Mouse (Mus musculus): ENCODE data around the gene Asl. TPM values are rescaled to one million over a fixed set of nuclear protein-coding genes. Genes with fewer than 3 reads are reported as not detected.

The Asl gene
- polyA plus RNA-seq, 1 experiment, result not detected

DNA sequence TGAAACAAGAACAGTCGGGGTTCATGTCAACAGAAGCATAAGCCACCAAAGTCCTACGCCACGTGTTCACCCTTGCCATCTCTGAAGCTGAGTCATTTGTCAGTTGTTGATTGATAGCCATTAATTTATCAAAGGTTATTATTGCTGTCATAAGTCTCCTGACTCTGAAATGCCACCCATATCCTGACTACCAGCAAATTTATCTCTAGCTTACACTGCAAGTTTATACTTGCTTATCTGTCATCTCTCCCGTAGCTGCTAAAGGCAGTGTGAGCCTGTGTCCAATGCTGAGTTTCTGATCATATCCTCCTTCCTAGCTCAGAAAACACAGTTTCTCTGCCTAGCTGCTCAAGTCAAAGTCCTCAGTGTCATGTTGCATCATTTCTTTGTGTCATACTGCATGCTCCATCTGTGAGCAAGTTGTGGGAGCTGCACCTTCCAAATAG, 54.2 kb downstream of the Asl start:
- no peak overlapping the region for H3K4me3 ChIP-seq (ENCODE audit: insufficient read depth, low read depth, low read length)
- 94% methylated on average over 4 of the region's 4 CpGs for WGBS
- TF ChIP-seq POLR2A (IDR thresholded peaks at IDR 0.05; ENCODE audit: insufficient read depth, low read depth, low read length) (no peak), CTCF (IDR thresholded peaks at IDR 0.05; ENCODE audit: insufficient read depth, low read depth, low read length) (no peak)
- no peak overlapping the region for H3K27ac ChIP-seq (ENCODE audit: insufficient read depth, low read depth, low read length)
- no peaks in the 10 kb centered on the region for H3K4me1 ChIP-seq (ENCODE audit: control insufficient read depth, insufficient read depth, low read length)

DNA sequence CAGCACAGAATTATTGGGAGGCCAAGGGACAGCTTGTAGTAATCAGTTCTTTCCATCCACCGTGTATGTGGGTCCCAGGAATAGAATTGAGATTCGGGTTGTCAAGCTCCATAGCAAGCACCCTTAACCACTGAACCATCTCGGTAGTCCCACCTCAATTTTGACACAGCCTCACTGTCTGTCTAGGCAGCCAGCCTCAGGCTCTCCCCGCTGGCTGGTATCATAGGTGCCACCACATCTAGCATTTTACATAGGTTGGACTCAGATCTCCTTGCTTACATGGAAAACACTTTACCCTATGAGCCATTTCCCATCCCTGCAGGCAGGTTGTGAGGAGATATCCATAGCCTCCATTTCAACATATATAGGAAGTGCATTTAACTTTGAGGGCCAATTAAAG, 54.7 kb downstream of the Asl start:
- no peaks in the 10 kb centered on the region for H3K4me1 ChIP-seq (ENCODE audit: control insufficient read depth, insufficient read depth, low read length)
- TF ChIP-seq POLR2A (IDR thresholded peaks at IDR 0.05; ENCODE audit: insufficient read depth, low read depth, low read length) (no peak), CTCF (IDR thresholded peaks at IDR 0.05; ENCODE audit: insufficient read depth, low read depth, low read length) (no peak)
- WGBS, result 90% methylated on average over 4 of the region's 4 CpGs
- H3K27ac ChIP-seq (ENCODE audit: insufficient read depth, low read depth, low read length), result no peak overlapping the region
- H3K4me3 ChIP-seq (ENCODE audit: insufficient read depth, low read depth, low read length), result no peak overlapping the region

DNA sequence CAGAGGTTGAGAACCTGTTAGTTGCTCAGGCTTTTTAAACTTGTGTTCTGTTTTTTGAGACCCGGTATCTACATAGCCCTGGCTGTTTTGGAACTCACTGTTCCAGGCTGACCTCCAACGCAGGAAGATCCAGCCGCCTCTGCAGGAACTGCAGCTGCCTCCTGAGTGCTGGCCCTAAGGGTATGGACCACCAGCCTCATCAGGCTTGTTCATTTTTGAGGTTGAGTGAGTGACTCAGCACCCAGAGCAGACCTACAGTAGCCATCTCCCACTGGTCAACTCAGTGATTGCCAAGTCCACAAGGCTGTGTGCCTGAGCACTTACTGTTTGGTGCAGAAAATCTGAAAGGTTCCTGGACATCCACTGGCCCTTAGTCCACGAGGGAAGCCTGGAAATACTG, 57.6 kb downstream of the Asl start:
- TF ChIP-seq CTCF (IDR thresholded peaks at IDR 0.05; ENCODE audit: insufficient read depth, low read depth, low read length), result no peak
- TF ChIP-seq POLR2A (IDR thresholded peaks at IDR 0.05; ENCODE audit: insufficient read depth, low read depth, low read length), result no peak
- Histone ChIP-seq H3K4me1 (ENCODE audit: control insufficient read depth, insufficient read depth, low read length) (peaks cover 1% of the 10 kb centered on the region), H3K27ac (ENCODE audit: insufficient read depth, low read depth, low read length) (no peak overlapping the region), H3K4me3 (ENCODE audit: insufficient read depth, low read depth, low read length) (no peak overlapping the region)
- WGBS, result 83% methylated on average over 4 of the region's 4 CpGs

DNA sequence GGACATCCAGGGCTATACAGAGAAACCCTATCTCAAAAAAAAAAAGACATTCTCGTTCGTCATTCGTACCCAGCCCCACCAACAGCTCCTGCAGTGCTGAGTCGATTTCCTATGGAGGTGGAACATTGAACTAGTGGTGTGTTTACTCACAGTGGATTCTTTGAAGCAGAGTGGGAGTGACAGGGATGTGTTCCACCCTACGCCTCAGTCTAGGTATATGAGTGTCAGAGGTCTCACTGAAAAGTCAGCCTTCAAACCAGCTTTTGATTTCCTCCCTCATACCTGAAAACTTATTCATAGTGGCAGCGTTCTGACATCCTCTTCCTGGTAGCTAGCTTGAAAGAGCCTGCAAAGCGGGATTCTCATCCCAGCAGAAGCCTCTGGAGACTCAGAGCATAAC, 60.6 kb downstream of the Asl start:
- 75% methylated on average over 7 of the region's 7 CpGs for WGBS
- TF ChIP-seq CTCF (IDR thresholded peaks at IDR 0.05; ENCODE audit: insufficient read depth, low read depth, low read length) (no peak), POLR2A (IDR thresholded peaks at IDR 0.05; ENCODE audit: insufficient read depth, low read depth, low read length) (no peak)
- no peak overlapping the region for H3K4me3 ChIP-seq (ENCODE audit: insufficient read depth, low read depth, low read length)
- peaks cover 2% of the 10 kb centered on the region for H3K4me1 ChIP-seq (ENCODE audit: control insufficient read depth, insufficient read depth, low read length)
- no peak overlapping the region for H3K27ac ChIP-seq (ENCODE audit: insufficient read depth, low read depth, low read length)

DNA sequence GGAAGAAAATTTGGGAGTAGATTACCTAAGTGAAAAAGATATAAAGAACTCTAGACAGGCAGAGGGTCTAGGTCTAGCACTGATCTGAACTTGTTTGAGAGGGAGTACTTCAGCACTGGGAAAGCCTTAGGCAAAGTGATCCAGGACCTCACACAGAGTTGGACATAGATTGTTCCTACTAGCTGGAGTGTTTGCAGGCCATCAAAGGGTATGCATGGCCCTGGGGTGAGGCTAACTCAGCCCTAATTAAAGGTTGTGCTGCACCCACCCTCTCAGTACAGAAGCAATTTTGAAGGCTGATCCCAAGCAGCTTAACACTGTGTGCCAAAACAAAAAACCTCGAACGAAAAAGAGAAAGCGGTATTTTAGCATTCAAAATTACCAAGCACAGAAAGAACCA, 62.6 kb downstream of the Asl start:
- Histone ChIP-seq H3K4me1 (ENCODE audit: control insufficient read depth, insufficient read depth, low read length) (peaks cover 2% of the 10 kb centered on the region), H3K4me3 (ENCODE audit: insufficient read depth, low read depth, low read length) (no peak overlapping the region), H3K27ac (ENCODE audit: insufficient read depth, low read depth, low read length) (no peak overlapping the region)
- 15% methylated on average over 3 of the region's 3 CpGs for WGBS
- TF ChIP-seq POLR2A (IDR thresholded peaks at IDR 0.05; ENCODE audit: insufficient read depth, low read depth, low read length) (no peak), CTCF (IDR thresholded peaks at IDR 0.05; ENCODE audit: insufficient read depth, low read depth, low read length) (no peak)

DNA sequence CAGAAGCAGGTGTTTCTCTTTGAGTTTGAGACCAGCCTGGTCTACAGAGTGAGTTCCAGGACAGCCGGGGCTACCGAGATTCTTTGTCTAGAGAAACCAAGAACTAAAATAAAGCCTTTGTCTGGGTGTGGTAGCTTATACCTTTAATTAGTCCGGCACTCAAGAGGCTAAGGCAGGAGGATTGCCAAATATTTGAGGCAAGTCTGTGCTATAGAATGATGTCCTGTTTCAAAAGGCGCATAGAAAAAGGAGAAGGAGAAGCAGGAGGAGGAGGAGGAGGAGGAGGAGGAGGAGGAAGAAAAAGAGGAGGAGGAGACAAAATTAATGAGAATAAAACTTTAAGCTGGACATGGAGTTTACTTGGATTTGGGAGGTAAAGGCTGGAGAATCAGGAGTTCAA, 65.8 kb downstream of the Asl start:
- 50% methylated on average over 4 of the region's 4 CpGs for WGBS

More for the DNA sequence above, 65.8 kb downstream of the Asl start:
- Histone ChIP-seq H3K27ac (ENCODE audit: insufficient read depth, low read depth, low read length) (no peak overlapping the region), H3K4me1 (ENCODE audit: control insufficient read depth, insufficient read depth, low read length) (peaks cover 2% of the 10 kb centered on the region), H3K4me3 (ENCODE audit: insufficient read depth, low read depth, low read length) (no peak overlapping the region)
- no peak for TF ChIP-seq CTCF (IDR thresholded peaks at IDR 0.05; ENCODE audit: insufficient read depth, low read depth, low read length)
- TF ChIP-seq POLR2A (IDR thresholded peaks at IDR 0.05; ENCODE audit: insufficient read depth, low read depth, low read length), result no peak

Other genes starting within 250 kb of the Asl start
- not detected in 2 replicates for gene Psph, start 241.8 kb downstream of the Asl start, polyA plus RNA-seq (2012; ENCODE audit: insufficient read depth, insufficient read length, low replicate concordance, missing spikeins)
- gene Sumf2, start 182.3 kb downstream of the Asl start, polyA plus RNA-seq (2012; ENCODE audit: insufficient read depth, insufficient read length, low replicate concordance, missing spikeins), result not detected in 2 replicates
- not detected in 2 replicates for gene Chchd2, start 141.8 kb downstream of the Asl start, polyA plus RNA-seq (2012; ENCODE audit: insufficient read depth, insufficient read length, low replicate concordance, missing spikeins)
- not detected in 2 replicates for gene Zbed5, start 133.5 kb downstream of the Asl start, polyA plus RNA-seq (2012; ENCODE audit: insufficient read depth, insufficient read length, low replicate concordance, missing spikeins)
- gene Phkg1, start 130.7 kb downstream of the Asl start, polyA plus RNA-seq (2012; ENCODE audit: insufficient read depth, insufficient read length, low replicate concordance, missing spikeins), result not detected in 2 replicates
- not detected in 2 replicates for gene Nupr1l, start 120.7 kb downstream of the Asl start, polyA plus RNA-seq (2012; ENCODE audit: insufficient read depth, insufficient read length, low replicate concordance, missing spikeins)
- gene Vkorc1l1, start 87.3 kb downstream of the Asl start, polyA plus RNA-seq (2012; ENCODE audit: insufficient read depth, insufficient read length, low replicate concordance, missing spikeins), result not detected in 2 replicates
- gene Gusb, start 26.2 kb downstream of the Asl start, polyA plus RNA-seq (2012; ENCODE audit: insufficient read depth, insufficient read length, low replicate concordance, missing spikeins), result not detected in 2 replicates
- not detected in 2 replicates for gene Crcp, start within 50 bp of the Asl start, polyA plus RNA-seq (2012; ENCODE audit: insufficient read depth, insufficient read length, low replicate concordance, missing spikeins)
- gene Tpst1, start 44.1 kb upstream of the Asl start, polyA plus RNA-seq (2012; ENCODE audit: insufficient read depth, insufficient read length, low replicate concordance, missing spikeins), result not detected in 2 replicates
- gene Kctd7, start 115.6 kb upstream of the Asl start, polyA plus RNA-seq (2012; ENCODE audit: insufficient read depth, insufficient read length, low replicate concordance, missing spikeins), result not detected in 2 replicates
- gene Rabgef1, start 142.6 kb upstream of the Asl start, polyA plus RNA-seq (2012; ENCODE audit: insufficient read depth, insufficient read length, low replicate concordance, missing spikeins), result not detected in 2 replicates
- gene Tmem248, start 187.8 kb upstream of the Asl start, polyA plus RNA-seq (2012; ENCODE audit: insufficient read depth, insufficient read length, low replicate concordance, missing spikeins), result not detected in 2 replicates
- not detected in 2 replicates for gene Sbds, start 226.3 kb upstream of the Asl start, polyA plus RNA-seq (2012; ENCODE audit: insufficient read depth, insufficient read length, low replicate concordance, missing spikeins)
- gene Tyw1, start 226.4 kb upstream of the Asl start, polyA plus RNA-seq (2012; ENCODE audit: insufficient read depth, insufficient read length, low replicate concordance, missing spikeins), result not detected in 2 replicates

Measured in olfactory bulb, adult 2 months (tissue).